Mouse (Mus musculus) right cerebral cortex, adult 2 months (tissue): ENCODE results near the gene P2ry14.
"Not testable (repeated sequence)": the region's sequence is repeated elsewhere in the genome, so short reads cannot be mapped to it uniquely, and the experiment has no call there.

Source experiments
- DNase-seq, 2 experiments: peaks; one replicate each; pipeline ENCODE4 v3.0.0; 2021 to 2022; ENCODE audit warnings: low spot score in 2 of 2

P2ry14 gene

GRCm38 (mm10) chr3:59141507-59142305 is 11.7 kb downstream of the P2ry14 start:
- no peak for DNase-seq

- not testable (repeated sequence) for DNase-seq
Observed at GRCm38 (mm10) chr3:59140941-59141340, 12.5 kb downstream of the P2ry14 start.

- DNase-seq = no peak
Observed at GRCm38 (mm10) chr3:59140115-59140514, 13.3 kb downstream of the P2ry14 start.

GRCm38 (mm10) chr3:59139651-59140051 is 13.8 kb downstream of the P2ry14 start:
- no peak for DNase-seq

- no peak for DNase-seq
Observed at GRCm38 (mm10) chr3:59138946-59139468, 14.4 kb downstream of the P2ry14 start.

- no peak for DNase-seq
Observed at GRCm38 (mm10) chr3:59135911-59136653, 17.3 kb downstream of the P2ry14 start.

- no peak for DNase-seq
Observed at GRCm38 (mm10) chr3:59133189-59133588, 20.2 kb downstream of the P2ry14 start.

- no peak for DNase-seq
Observed at GRCm38 (mm10) chr3:59131966-59132365, 21.5 kb downstream of the P2ry14 start.

- no peak for DNase-seq
Observed at GRCm38 (mm10) chr3:59131081-59131480, 22.3 kb downstream of the P2ry14 start.

GRCm38 (mm10) chr3:59130431-59130830 is 23.0 kb downstream of the P2ry14 start:
- DNase-seq = no peak

- DNase-seq = no peak
Observed at GRCm38 (mm10) chr3:59129547-59129946, 23.9 kb downstream of the P2ry14 start.

GRCm38 (mm10) chr3:59128681-59129080 is 24.7 kb downstream of the P2ry14 start:
- no peak for DNase-seq

GRCm38 (mm10) chr3:59125783-59126555 is 27.4 kb downstream of the P2ry14 start:
- DNase-seq = no peak

- no peak for DNase-seq
Observed at GRCm38 (mm10) chr3:59125022-59125421, 28.4 kb downstream of the P2ry14 start.

- no peak for DNase-seq
Observed at GRCm38 (mm10) chr3:59121780-59122449, 31.5 kb downstream of the P2ry14 start.

- peak in 1 of 2 experiments; percentile 29 for DNase-seq
Observed at GRCm38 (mm10) chr3:59121067-59121730, 32.2 kb downstream of the P2ry14 start.

GRCm38 (mm10) chr3:59113973-59114517 is 39.4 kb downstream of the P2ry14 start:
- no peak for DNase-seq

GRCm38 (mm10) chr3:59113291-59113690 is 40.1 kb downstream of the P2ry14 start:
- not testable (repeated sequence) for DNase-seq

GRCm38 (mm10) chr3:59111944-59112343 is 41.5 kb downstream of the P2ry14 start:
- no peak for DNase-seq

- DNase-seq = not testable (repeated sequence)
Observed at GRCm38 (mm10) chr3:59109834-59110233, 43.6 kb downstream of the P2ry14 start.
